ENCODE assay signal across 16 mouse cellular contexts in the genomic region with DNA sequence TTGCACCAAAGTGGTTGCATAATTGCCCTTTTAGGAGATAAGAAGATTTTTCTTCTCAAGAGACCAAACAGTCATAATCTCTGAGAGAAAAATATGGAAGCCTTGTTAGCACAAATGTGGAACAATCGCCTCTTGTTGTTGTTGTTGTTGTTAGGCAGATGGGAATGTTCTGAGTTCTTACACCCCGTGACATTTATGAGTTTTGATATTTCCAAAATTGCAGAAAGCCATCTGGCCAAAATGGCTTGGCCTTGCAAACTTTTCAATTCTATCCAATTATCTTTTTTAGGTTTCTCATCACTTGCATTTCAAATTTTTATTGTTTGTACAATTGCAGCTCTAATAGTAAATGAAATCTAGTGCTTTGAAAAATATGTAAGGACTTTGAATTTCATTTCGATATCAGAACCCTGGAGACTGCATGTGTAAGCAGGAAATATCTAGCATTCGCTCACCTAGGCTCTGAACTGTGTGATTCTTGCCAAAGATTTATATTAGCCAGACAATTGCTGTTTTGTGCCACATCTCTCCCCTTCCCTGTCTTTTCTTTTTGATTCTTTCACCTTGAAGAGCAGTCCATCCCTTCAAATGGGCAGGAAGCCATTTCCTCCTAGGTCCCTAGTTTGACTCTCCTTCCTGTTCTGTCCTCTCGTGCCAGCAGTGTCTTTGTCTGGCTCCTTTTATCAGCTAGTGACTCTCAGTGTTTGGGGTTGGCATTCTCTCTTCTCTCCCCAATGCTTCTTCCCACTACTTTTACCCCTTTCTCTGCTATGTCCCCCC.
"Had no signal": no experiment of that assay in that cellular context is flagged by ENCODE, and none has a peak within 500 bp of the region (broad histone marks: within the 10 kb centered on the region; RNA-seq: fewer than 3 reads in every experiment).

No protein-coding gene starts in this region.

- H3K4me3 ChIP-seq: limb, embryonic 10.5 days; liver, embryonic 12.5 days; megakaryocyte, embryonic 14.5 days; midbrain, embryonic 15.5 days; neural tube, embryonic 12.5 days; stomach, embryonic 15.5 days had no signal

- H3K27ac ChIP-seq: kidney, postnatal 0 days; limb, embryonic 10.5 days; liver, embryonic 12.5 days; macrophage; midbrain, embryonic 15.5 days; neural tube, embryonic 12.5 days; stomach, embryonic 15.5 days had no signal

- DNase-seq: kidney, adult 11 months; kidney, adult 9 months; kidney, postnatal 36 days; lung, embryonic 14.5 days; lung, postnatal 10 days; right cerebral cortex, postnatal 4 days; spleen, adult 18-20 months; thymus, postnatal 36 days had no signal

- ATAC-seq: liver, embryonic 12.5 days; midbrain, embryonic 15.5 days had no signal
